Mouse (Mus musculus): ENCODE data around the gene Pcnx4.

DNA sequence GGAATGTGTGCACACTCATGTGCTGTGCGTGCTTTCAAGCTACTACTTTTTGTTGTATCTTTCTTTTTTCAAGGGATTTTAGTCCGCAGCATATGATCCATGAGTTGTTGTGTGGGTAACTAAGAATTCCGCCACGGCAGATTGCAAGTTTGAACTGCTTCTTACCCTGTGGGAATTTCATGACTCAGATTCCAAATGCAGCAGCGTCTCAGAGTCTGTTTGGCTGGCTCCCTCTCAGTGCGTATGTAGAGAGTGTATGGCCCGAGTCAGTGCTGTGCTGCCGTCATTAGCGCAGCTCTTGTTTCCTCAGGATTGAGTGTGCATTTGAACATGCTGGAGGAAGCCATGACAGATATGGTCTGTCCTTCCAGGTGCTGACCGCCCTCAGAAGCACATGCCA lies 2.4 kb downstream of the Pcnx4 start:
- no peak for TF ChIP-seq CTCF (IDR thresholded peaks at IDR 0.05; ENCODE audit: low read depth, low read length)
- TF ChIP-seq POLR2A (IDR thresholded peaks at IDR 0.05; ENCODE audit: extremely low read depth, insufficient read depth, low read length): no peak

Data from liver, adult 2 months (tissue).